Mouse (Mus musculus) cerebellum, adult (tissue): ENCODE measurements around the gene Sstr5.

Experiments used
- ATAC-seq: cut with Nextera tagmentation; 2 replicates; pipeline ENCODE4 v1.9.2; 2017; ENCODE audit warnings: mild to moderate bottlenecking, moderate library complexity, mixed read lengths; ENCODE audit not compliant: insufficient number of reproducible peaks, low FRiP score, low TSS enrichment

The Sstr5 gene

DNA sequence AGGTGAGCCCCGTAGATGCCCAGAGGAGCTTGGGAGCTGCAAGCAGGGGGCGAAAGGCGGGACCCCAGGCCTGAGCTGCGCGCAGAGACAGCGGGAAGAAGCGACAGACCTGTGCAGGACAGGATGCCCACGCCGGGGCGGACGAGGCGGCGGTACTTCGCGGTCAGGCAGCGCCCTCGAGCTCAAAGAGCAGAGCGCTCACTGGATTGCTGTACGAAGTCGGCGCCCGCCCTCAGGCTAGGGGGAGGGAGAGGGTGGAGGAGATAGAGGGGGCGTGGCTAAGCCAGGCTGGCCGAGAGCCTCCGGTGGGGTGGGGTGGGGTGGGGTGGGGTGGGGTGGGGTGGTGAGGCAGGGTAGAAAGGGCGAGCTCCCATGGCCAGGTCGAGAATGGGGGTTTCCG lies at the start of gene Sstr5:
Gene Sstr5, minus strand, starts transcription at position 276 of the 400 bp plus-strand sequence.
- no peak for ATAC-seq

DNA sequence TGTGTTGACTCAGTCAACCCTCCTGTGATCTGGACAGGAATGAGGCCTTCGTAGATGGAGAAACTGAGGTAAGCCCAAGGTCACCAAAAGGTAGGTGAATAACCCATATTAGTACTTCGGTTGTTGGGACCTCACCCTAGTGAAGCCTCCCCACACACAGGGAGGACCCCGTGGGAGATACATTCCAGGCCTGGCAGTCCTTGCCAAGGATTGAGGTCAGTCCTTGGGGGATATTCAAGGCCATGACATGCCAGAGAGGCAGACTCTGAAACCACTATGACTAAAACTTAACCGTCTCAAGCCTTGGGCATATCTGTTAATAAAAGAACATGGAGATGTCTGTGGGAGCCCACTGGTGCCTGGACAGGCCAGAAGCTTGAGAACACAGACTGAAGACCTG lies 44.7 kb upstream of the Sstr5 start:
- ATAC-seq: no peak

DNA sequence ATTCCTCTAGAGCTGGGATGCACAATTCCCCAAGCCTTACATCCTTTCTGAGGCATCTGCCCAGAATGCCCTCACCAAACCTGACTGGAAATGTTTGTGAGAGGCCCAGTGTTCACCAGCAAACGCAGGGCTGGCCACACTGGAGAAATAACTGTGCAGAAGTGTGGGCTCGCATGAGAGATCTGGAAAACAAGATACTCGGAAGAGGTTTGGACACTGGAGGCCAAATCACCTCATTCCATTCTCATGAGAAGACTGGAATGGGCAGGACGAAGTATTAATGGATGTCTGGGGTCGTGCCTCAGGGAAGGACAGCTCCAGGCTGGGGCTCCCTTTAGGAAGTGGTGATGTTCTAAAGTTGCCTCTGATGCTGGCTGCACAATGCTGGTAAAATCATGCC lies 43.6 kb upstream of the Sstr5 start:
- ATAC-seq: no peak

DNA sequence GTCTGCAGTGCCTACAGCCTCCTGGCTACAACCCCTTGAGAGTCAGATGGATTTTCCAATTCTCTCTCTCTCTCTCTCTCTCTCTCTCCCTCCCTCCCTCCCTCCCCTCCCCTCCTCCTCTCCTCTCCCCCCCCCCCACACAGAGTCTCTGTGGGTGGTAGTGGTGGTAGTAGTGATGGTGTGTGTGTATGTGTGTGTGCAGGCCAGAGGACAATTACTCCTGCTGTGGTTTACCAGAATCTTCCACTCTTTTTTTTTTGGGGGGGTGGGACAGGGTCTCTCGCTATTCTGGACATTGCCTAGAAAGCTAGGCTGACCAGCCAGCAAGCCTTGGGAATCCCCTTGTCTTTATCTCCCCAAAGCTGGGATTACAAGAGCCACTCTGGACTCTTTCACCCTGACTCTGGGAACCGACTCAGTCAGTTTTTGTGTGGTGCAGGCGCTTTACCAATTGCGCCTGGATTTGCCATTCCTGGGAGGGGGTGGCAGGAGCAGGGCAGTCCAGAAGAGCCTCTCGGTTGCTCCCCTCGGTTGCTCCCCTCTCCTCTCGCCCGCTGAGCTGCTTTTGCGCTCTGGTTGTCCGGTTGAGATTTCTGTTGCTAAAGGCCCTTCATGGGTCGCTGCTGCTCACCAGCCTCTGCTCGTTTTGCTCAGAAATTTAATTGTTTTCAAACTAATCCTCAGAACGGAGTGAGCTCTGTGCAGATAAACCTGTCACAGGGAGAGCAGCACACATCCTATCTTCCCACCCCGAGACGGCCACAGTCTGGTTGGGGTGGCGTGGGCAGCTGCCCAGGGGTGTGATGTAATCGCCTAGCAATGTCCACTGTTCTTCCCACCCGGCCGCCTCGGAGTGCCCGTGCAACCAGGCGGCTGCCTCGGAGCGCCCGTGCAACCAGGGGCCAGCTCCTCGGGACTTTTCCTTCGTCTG lies 42.1 kb upstream of the Sstr5 start:
- no peak for ATAC-seq

DNA sequence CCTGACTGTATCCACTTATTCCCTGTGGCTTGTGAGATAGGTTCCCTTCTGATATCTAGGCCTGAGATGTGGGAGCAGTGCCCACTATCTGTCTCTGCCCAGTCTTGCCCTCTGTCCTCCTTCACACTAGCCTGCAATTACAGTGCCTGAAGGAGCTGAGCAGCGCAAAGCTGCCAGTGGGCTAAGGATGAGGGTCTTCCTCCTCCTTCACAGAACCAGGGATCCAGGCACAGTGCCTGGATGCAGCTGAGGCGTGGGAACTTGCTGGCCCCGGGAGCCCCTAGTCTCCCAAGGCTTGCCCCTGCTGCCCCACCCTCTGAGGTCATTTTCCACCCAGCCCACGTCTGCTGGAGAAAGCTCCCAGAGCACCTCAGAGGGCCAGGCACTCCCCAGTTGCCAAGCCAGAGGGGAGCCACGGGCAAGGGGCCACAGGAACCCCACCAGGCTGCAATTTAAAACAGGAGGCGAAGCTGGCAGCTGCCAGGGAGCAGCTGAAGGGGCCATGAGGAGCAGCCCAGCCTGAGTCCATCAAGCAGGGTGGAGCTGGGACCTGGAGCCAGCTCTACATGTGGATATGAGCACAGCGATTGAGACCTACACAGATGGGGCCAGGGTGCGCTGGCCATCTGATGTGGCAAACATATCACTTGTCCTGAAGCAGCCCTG lies 33.4 kb upstream of the Sstr5 start:
- ATAC-seq: no peak

DNA sequence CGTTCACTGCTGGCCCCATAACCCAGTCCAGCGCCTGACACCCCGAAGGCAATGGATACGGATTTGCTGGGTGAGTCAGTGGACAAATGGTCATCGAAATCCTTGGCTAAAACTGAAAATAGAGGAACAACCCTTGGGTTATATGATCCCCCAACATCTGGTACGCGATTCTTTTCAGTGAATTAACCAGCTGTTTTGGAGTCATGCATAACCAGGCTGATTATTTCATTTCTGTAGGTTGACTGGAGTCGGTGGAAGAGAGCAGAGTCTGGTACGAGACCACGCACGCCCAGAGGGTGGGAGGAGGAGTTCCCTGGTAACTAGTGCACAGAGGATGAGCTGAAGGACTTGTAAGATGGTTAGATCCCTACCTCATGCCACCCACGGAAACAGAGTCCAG lies 25.0 kb upstream of the Sstr5 start:
- ATAC-seq: no peak

DNA sequence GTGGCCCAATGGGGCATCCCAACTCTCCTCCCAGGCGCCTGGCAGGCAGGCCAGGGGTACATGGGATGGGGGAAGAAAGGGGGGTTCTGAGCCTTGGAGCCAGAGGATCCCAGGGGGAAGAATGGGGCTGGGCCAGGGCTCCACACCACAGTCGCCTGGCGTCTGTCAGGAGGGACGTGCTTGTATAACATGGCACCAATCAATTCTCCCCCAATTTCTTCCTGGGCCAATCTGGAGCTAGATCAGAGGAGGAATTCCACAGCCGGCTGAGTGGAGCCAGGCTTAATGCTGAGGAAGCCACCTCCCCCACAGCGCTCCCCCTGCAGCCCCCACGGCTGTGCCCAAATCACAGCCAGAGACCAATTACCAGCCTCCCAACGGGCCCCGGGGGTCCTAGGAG lies 23.4 kb upstream of the Sstr5 start:
- ATAC-seq: no peak

DNA sequence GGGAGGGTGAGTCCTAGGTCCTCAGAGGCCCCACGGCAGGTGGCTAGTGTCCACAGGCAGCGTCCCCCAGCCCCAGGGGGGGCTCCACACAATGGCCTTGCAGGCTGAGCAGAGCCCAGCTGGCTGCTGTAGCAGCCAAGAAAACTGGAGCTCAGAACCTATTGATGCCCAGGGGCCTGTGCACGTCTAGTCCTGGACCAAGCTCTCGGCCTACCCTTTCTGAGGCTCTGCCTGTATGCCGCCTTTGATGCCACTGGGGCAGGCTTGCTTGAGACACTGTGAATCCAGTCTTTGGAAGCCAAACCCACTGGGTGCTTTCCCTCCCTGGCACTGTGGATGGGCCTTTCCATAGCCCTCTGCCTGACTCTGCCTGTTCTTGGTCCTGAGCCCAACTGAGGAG lies 22.4 kb upstream of the Sstr5 start:
- ATAC-seq: no peak

DNA sequence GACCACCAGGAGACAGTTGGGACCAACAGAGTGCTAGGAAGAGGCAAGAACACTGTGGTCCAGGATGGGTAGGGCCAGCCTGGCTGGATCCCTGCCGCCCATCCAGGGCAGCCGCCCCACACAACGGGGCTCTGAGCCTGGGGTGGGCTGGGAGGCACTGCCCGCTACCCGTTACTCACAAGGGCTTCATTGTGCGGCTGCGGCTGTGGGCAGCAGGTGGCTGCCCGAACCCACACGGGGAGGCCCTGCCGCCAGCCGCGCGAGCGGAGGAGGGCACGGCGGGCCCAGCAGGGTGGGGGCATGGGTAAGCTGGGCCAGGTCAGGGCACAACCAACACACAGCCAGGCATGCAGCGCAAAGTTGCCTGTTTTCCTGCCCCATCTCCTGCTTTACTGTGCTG lies 21.1 kb upstream of the Sstr5 start:
- no peak for ATAC-seq

DNA sequence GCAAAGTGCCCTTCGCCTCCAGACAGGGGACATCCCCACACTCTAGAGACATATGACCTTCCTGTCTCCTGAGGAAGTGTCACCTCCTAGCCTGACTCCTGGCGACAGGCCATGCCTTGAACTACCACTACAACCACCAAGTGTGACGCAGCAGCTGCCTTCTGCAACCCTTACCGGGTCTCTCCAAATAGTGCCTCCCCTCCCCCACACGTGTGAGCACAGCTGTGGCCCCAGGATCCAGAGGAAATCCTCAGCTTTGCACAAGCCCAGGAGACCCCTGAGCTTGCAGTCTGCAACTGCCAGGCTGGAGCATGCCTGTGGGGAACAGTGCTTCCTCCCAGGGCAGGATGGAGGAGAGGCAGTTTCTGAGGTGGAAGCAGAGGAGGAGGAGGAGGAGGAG lies 19.2 kb upstream of the Sstr5 start:
- no peak for ATAC-seq

DNA sequence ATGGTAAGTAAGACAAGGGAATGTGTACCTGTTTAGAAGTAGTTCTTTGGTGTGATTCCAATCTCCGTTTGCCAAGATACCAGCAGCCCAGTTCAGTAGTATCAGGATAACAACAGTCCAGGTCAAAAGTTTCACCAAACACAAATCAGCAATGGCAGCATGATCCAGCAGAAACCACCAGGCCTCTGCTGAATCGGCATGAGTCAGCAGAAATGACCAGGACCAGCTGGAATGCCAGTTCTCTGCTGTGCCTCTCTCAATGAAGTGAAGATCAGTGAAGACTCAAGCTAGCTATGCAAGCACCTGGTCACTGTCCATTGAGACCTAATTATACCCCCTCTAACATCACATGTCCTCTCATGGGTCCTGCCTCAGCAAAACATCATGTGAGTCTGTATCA lies 17.0 kb upstream of the Sstr5 start:
- ATAC-seq: no peak

DNA sequence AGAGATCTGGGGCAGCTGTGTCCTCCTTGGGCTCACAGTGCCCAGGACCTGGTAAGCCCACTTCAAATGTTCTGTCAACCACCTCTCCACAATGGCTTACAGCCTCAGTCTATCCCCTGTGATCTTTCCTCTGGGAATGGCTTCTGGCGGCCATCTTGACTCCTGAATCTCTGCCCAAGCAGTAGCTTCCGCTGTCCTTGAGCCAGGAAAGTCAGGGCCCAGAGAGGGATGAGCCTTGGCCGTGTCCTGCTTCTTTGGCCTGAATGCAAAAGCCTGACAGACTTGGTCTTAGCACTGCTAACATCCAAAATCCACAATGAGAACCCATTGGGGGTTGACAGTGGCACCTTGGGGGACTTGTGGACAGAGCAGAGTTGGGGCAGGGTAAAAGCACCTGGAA lies 14.8 kb upstream of the Sstr5 start:
- no peak for ATAC-seq

DNA sequence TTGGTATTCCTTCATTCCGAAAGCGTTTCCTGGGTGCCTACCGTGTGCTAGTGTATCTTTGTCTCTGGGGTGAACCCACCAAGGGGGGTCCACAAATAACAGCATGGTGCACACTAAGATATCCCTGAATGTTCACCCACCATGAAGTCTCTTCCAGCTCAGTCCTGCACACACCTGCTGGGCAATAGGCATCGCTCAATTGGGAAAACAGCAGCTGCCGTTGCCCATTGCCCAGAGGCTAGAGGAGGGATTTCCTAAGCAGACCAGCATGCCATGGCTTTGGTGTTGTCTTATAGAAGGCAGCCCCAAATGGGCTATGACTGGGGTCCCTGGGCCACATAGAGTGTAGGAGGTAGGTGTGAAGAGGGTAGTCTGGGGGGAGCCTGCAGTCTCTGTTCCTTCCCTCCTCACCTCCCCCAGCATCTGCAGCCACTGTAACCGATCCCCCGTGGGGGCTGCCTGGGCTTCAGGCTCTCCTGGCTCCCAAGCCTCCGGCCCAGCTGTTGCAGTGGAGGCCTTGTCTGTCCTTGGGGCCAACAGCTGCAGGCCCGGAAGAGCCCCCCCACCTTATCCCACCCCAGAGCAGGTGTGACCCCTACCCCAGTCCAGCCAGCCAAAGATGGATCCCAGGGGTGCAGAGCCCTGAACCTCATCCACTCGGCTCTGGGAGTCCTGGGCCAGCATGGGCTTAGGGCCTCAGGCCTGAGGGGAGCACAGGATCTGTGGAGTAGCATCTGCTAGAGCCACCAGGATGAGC lies 13.2 kb upstream of the Sstr5 start:
- ATAC-seq: no peak

DNA sequence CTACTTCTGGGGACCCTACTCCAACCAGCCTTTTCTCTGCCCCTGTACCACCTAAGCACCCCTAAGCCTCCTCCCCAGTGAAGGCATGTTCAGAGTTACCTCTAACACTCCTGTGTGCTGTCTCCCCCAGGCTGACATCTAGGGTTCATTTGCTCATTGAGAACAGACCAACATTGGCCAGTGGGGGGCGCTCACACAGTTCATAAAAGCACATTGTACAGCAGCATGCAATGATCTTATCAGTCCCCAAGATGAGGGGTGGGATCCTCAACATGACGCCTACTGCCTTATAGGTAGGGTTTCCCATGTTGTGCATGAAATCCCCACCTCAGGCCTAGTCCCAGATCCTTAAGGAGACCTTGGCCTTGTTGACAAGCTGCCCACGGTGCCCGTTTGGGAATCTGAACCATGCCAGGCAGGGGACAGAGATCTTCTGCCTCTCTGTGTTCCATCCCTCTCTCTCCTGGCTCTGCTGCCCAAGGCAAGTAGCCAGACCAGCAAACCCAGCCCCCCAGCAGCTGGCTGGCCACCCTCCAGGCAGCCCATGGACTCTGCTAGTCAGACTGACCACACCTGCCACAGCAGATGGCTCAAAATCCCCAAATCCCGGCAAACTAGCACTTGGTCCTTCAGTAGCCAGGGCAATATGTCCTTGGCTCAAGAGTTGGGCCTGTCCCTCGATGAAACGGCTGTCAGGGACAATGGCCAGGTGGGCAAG lies 11.9 kb upstream of the Sstr5 start:
- no peak; the same call in 1 of the 2 replicates for ATAC-seq

DNA sequence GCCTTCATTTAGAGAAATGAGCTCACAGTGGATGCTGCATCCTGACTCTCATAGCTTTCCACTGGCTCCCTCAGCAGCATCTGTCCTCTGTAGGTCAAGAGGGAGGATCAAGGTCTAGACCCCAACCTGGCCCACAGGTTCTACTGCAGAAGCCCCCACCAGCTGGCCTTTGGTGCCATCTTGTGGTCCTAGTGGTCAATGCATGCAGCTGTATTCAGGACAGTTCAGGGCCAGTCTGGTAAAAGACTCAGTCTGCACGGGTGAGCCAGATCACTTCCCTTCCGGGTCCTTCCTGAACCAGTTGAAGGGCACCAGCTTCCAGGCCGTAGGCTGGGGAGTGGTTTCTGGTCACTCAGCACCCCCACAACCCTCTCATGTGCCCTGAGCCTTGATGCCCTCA lies 10.7 kb upstream of the Sstr5 start:
- ATAC-seq: no peak

DNA sequence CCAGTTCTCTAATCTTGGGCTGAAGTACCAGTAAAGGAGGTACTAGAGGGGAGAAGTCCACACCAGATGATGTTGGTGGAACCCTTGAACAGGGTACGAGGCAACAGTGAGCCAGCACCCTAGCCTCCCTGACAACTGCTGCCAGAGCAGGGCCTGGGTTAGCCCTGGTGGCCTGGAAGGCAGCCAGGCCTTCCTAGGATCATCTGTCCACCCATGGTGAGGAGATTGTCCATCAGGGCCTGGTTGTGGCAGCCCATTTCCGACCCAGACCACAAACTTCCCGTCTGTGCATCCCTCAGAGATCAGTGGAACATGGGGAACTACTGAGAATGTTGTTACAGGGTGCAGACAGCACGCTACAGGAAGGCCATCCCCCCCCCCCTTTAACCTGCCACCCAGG lies 5.5 kb upstream of the Sstr5 start:
- no peak for ATAC-seq

DNA sequence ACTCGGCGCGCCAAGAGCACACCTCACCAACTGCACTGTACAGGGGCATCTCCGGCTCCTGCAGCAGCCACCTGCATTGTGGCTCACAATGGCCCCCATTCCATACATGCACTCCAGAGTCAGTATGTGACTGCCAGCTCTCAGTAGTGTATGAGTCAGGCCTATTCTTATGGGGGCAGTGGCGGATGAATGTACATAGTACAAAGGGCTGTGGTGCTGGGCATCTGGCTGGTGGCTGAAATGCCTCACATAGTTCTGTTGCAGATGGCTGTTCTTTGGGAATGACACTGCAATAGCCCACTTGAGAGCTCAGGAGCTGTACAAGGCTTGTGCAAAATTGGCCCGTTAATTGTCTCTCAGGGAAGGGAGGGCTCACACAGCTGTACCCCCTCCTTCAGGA lies 15.0 kb downstream of the Sstr5 start:
- no peak for ATAC-seq

DNA sequence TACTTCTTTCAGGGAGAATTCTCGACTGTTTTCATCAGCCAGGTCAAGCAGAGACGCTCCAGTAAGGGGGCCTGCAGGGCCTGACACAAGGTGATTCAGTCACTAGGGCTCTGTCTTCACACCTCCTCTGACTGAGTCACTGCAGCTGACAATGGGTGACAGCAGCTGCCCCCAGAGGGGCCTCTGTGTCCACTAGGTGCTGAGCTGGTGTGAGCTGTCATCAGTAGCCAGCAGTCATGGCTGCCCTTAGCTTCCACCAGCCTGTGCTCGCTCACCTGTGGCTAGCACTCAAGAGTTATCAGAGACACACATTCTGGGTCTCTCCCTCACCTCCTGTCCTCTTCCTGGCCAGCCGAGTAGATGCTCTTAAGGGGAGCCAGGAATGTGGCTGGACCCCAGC lies 16.3 kb downstream of the Sstr5 start:
- ATAC-seq: no peak

DNA sequence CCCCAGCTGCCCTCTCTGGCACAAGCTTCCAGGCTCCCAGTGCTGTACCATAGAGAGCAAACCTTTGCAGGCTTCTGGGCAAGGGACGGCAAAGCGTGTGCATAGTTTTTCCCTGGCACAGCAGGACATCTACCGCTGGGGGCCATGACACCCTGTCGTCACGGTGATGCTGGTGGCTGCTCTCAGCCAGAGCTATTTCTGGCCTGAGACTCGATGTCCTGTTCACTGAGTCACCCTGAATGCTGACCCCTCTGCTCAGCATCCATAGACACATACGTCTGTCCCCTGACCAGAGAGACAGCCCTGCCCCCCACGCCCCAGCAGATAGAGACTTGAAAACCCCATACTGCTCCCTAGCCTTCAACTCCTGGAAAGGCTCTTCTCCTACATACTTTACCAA lies 16.9 kb downstream of the Sstr5 start:
- ATAC-seq: no peak

DNA sequence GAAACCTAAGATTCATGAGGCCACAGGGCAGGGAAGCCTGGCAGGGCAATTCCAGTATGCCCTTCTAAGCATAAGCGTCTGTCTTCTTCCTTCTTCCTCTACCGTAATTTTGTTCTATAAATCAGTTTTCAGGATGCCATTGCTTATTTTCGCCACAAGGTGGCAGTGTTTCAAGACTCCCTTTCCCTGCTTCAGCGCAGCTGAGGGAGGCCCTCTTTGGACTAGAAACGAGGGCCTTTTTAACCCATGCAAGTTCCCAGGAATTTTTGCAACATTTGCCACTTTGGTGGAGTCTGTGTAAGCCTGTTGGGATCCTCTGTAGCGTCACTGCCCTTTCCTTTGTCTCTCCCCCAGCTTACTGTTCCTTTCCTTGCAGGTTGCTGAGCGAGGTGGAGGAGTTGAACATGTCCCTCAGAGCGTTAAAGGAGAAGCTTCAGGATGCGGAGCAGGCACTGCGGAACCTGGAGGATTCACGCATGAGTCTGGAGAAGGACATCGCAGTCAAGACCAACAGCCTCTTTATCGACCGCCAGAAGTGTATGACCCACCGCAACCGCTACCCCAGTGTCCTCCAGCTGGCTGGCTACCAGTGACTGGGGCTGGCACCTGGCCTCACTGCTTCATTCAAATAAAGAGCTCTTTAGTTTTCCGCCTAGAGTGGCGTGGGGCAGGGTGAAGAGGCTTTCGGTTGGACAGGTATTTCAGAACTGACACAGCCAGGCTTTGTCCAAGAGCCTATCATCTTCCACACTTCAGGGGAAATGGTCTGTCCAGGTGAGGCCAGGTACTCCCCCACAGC lies 20.9 kb downstream of the Sstr5 start:
- peak; percentile 34; the same call in 1 of the 2 replicates for ATAC-seq
